Mouse (Mus musculus): ENCODE data around the gene Map3k15.

- TF ChIP-seq CTCF (IDR thresholded peaks at IDR 0.05; ENCODE audit: insufficient read depth, low read depth, low read length) (no peak), POLR2A (IDR thresholded peaks at IDR 0.05; ENCODE audit: insufficient read depth, low read depth, low read length) (no peak)
Observed at GRCm38 (mm10) chrX:159954430-159954779, 33.8 kb upstream of the Map3k15 start.
